Mouse (Mus musculus) CH12.LX (cell line): ENCODE results near the gene Ecsit.

Experiments
- CHD1 ChIP-seq: IDR thresholded peaks from 2 replicates; pipeline ENCODE4 v1.6.1; 2012; ENCODE audit warnings: low read depth, low read length, improper control_type of control experiment, inconsistent platforms
- CTCF ChIP-seq, 2 experiments: IDR thresholded peaks in 1 of 2; conservative IDR thresholded peaks in 1 of 2; 2 replicates each; pipeline ENCODE4 v1.5.1; 2011 to 2012; ENCODE audit warnings: low read depth in 2 of 2, low read length in 2 of 2, improper control_type of control experiment in 1 of 2, inconsistent platforms in 1 of 2, mild to moderate bottlenecking in 1 of 2, moderate library complexity in 1 of 2
- JUND ChIP-seq: conservative IDR thresholded peaks from 2 replicates; pipeline ENCODE4 v1.6.1; 2011; ENCODE audit warnings: low read depth, low read length, improper control_type of control experiment
- MAFK ChIP-seq: IDR thresholded peaks from 2 replicates; pipeline ENCODE4 v1.6.1; 2011; ENCODE audit warnings: low read length, improper control_type of control experiment; ENCODE audit not compliant: insufficient replicate concordance
- MEF2A ChIP-seq: IDR thresholded peaks from 2 replicates; pipeline ENCODE4 v1.6.1; 2014; ENCODE audit warnings: low read depth, mild to moderate bottlenecking, inconsistent platforms, low read length, improper control_type of control experiment, borderline replicate concordance
- USF1 ChIP-seq: IDR thresholded peaks from 2 replicates; pipeline ENCODE4 v1.6.1; 2014; ENCODE audit warnings: low read depth, mild to moderate bottlenecking, inconsistent platforms, low read length, improper control_type of control experiment
- USF2 ChIP-seq: conservative IDR thresholded peaks from 2 replicates; pipeline ENCODE4 v1.6.1; 2011; ENCODE audit warnings: low read depth, low read length, improper control_type of control experiment
- ZMIZ1 ChIP-seq: IDR thresholded peaks from 2 replicates; pipeline ENCODE4 v1.6.1; 2012; ENCODE audit warnings: low read depth, mild to moderate bottlenecking, inconsistent platforms, low read length, improper control_type of control experiment

- TF ChIP-seq CHD1 (no peak), USF2 (no peak), ZMIZ1 (no peak), MEF2A (0 out of 2 replicates have a peak, but pooled peaks have one; percentile 41), MAFK (peak; percentile 63; the same call in 1 of the 2 replicates), USF1 (no peak), JUND (0 out of 2 replicates have a peak, but pooled peaks have one; percentile 14), CTCF (conservative IDR thresholded peaks at IDR 0.05 in 1 of 2, IDR thresholded peaks at IDR 0.05 in 1 of 2; ENCODE audit: low read depth in 2 of 2, low read length in 2 of 2) (no peak)
These were observed 36.8 kb upstream of the Ecsit start for GRCm38 (mm10) chr9:22122005-22122404.
